Mouse (Mus musculus) left cerebral cortex, adult 9 months (tissue): ENCODE data around the gene Rasal1.

Source experiments
- DNase-seq, 2 experiments: peaks; one replicate each; pipeline ENCODE4 v3.0.0; 2022; ENCODE audit warnings: low spot score in 2 of 2

The Rasal1 gene

GRCm38 (mm10) chr5:120721005-120721404, 72.4 kb downstream of the Rasal1 start:
- no peak for DNase-seq

GRCm38 (mm10) chr5:120725811-120726455, 77.3 kb downstream of the Rasal1 start:
- no peak for DNase-seq
